Mouse (Mus musculus): ENCODE measurements at regions not wholly inside any gene's neighbourhood (a gene's known extent, or its start where the extent isn't known, plus 50 kb on each side); places are given as distances from the start of the nearest gene placed in this dataset.

DNA sequence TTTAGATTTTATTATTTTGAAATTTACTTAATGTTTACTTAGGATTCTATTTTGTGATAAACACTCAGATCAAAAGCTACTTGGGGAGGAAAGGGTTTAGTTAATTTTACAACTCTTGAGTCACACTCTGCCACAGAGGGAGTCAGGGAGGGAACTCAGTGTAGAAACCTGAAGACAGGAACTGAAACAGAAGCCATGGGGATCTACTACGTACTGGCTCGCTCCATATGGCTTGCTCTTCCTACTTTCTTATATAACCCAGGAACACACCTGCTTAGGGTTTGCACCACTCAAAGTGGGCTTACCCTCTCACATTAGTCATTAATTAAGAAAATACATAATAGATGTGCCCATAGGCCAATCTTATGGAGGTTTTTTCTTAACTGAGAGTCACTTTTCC, 54.8 kb upstream of the Shisa3 start:
- Histone ChIP-seq H3K27ac (ENCODE audit: low read depth, low read length) (no peak overlapping the region), H3K27me3 (ENCODE audit: control insufficient read depth, insufficient read depth, low read length) (no peaks in the 10 kb centered on the region), H3K4me3 (ENCODE audit: low read depth, low read length) (no peak overlapping the region), H3K36me3 (ENCODE audit: control insufficient read depth, insufficient read depth, low read length) (no peaks in the 10 kb centered on the region), H3K9me3 (replicated peaks; ENCODE audit: control insufficient read depth, low read length) (no peaks in the 10 kb centered on the region), H3K4me1 (ENCODE audit: control insufficient read depth, insufficient read depth, low read length) (no peaks in the 10 kb centered on the region), H3K4me2 (no peak overlapping the region), H3K9ac (ENCODE audit: low read depth, low read length) (no peak overlapping the region)
- 72% methylated on average over 2 of the region's 2 CpGs for WGBS (ENCODE audit: insufficient replicate concordance)
- ATAC-seq (replicated peaks; ENCODE audit: insufficient number of reproducible peaks, low FRiP score, low TSS enrichment) = no peak

All from heart, embryonic 11.5 days (tissue).